Mouse (Mus musculus) heart, embryonic 16.5 days (tissue): Measurements from ENCODE around the gene Gm29564. TPM values are rescaled to one million over a fixed set of nuclear protein-coding genes. Genes with fewer than 3 reads are reported as not detected.
"Not testable (repeated sequence)": the region's sequence is repeated elsewhere in the genome, so short reads cannot be mapped to it uniquely, and the experiment has no call there.

ENCODE experiments used
- ATAC-seq: fragments of 200-750 bp; cut with Nextera tagmentation; replicated peaks from 2 replicates; pipeline ENCODE4 v1.8.0; 2017; ENCODE audit warnings: moderate number of reproducible peaks; ENCODE audit not compliant: insufficient read depth, low FRiP score; ENCODE audit errors: extremely low read depth
- H3K27ac ChIP-seq: fragments of 300-500 bp; sonication (generic); 2 replicates; pipeline ENCODE4 v1.5.1; 2014; ENCODE audit warnings: mild to moderate bottlenecking, low read length, control low read depth, moderate library complexity
- H3K27me3 ChIP-seq: fragments of 300-500 bp; sonication (generic); 2 replicates; pipeline ENCODE4 v1.6.1; 2014; ENCODE audit warnings: low read length, mixed read lengths; ENCODE audit not compliant: control insufficient read depth, insufficient read depth
- H3K36me3 ChIP-seq: fragments of 300-500 bp; sonication (generic); 2 replicates; pipeline ENCODE4 v1.6.1; 2014; ENCODE audit not compliant: control insufficient read depth, insufficient read depth
- H3K4me1 ChIP-seq: fragments of 300-500 bp; sonication (generic); 2 replicates; pipeline ENCODE4 v1.6.1; 2014; ENCODE audit warnings: low read length, mixed read lengths; ENCODE audit not compliant: control insufficient read depth, insufficient read depth
- H3K4me2 ChIP-seq: fragments of 300-500 bp; sonication (generic); 2 replicates; pipeline ENCODE4 v1.6.1; 2014; ENCODE audit warnings: low read depth, mild to moderate bottlenecking, control low read depth, low read length
- H3K4me3 ChIP-seq: fragments of 300-500 bp; sonication (generic); 2 replicates; pipeline ENCODE4 v1.5.1; 2014; ENCODE audit warnings: mild to moderate bottlenecking, control low read depth, low read length
- H3K9ac ChIP-seq: fragments of 300-500 bp; sonication (generic); 2 replicates; pipeline ENCODE4 v1.6.1; 2014; ENCODE audit warnings: low read length, control low read depth
- H3K9me3 ChIP-seq: fragments of 300-500 bp; sonication (generic); replicated peaks from 2 replicates; pipeline ENCODE4 v1.6.1; 2016; ENCODE audit warnings: low read length; ENCODE audit not compliant: control insufficient read depth
- WGBS: fragments of 180-500 bp; shearing (Covaris S2); extraction: QIAGEN DNeasy Blood & Tissue Kit; methylation state at CpG from one replicate; pipeline ENCODE4 v1.1.7; 2014; 5-methylcytosine and 5-hydroxymethylcytosine counted together
- polyA plus RNA-seq: library from polyadenylated mRNA; unstranded; fragments of >200 nt; fragmentation: Nextera tagmentation; extraction: Ambion mirVana; gene quantifications from 2 replicates; pipeline ENCODE4 v1.2.1, GENCODE M21; 2015

Gene Gm29564
- not detected in 2 replicates for polyA plus RNA-seq

GRCm38 (mm10) chrY:78212693-78213092 lies at the start of gene Gm29564:
Gene Gm29564, plus strand, starts transcription at chrY:78212993.
- WGBS: no CpG with 5 or more reads among the region's 6 CpGs
- H3K27me3 ChIP-seq, H3K9me3 ChIP-seq, H3K4me1 ChIP-seq, H3K4me2 ChIP-seq, H3K4me3 ChIP-seq, ATAC-seq, H3K27ac ChIP-seq, H3K9ac ChIP-seq, H3K36me3 ChIP-seq: not testable (repeated sequence)

Other genes with a start within 250 kb of the Gm29564 start
- gene Gm20867, start 249.8 kb upstream of the Gm29564 start, polyA plus RNA-seq: not detected in 2 replicates